Mouse (Mus musculus): ENCODE results near the gene Col25a1. TPM values are rescaled to one million over a fixed set of nuclear protein-coding genes. Genes with fewer than 3 reads are reported as not detected.

Col25a1 gene
- polyA plus RNA-seq, 1 experiment from 2014 or later, result 17.1 TPM

GRCm38 (mm10) chr3:130370167-130370566 lies 238.9 kb downstream of the Col25a1 start:
- H3K27ac ChIP-seq (replicated peaks; ENCODE audit: low read depth, low read length), result no peak overlapping the region
- 41% methylated on average over 5 of the region's 5 CpGs for WGBS
- no peaks in the 10 kb centered on the region for H3K9me3 ChIP-seq (ENCODE audit: control insufficient read depth, low read length)
- no peaks in the 10 kb centered on the region for H3K36me3 ChIP-seq (ENCODE audit: control insufficient read depth, insufficient read depth, low read length)
- peaks cover 10% of the 10 kb centered on the region; the same call in 1 of the 2 replicates for H3K4me1 ChIP-seq (ENCODE audit: control insufficient read depth, insufficient read depth, low read length)
- no peak overlapping the region for H3K9ac ChIP-seq (replicated peaks; ENCODE audit: low read length)
- DNase-seq, result no peak
- no peaks in the 10 kb centered on the region for H3K27me3 ChIP-seq (ENCODE audit: control insufficient read depth, insufficient read depth, low read length)
- no peak overlapping the region for H3K4me2 ChIP-seq (ENCODE audit: low read length)
- H3K4me3 ChIP-seq (replicated peaks; ENCODE audit: low read depth, low read length), result no peak overlapping the region
- ATAC-seq (ENCODE audit: low FRiP score, low TSS enrichment), result no peak

DNA sequence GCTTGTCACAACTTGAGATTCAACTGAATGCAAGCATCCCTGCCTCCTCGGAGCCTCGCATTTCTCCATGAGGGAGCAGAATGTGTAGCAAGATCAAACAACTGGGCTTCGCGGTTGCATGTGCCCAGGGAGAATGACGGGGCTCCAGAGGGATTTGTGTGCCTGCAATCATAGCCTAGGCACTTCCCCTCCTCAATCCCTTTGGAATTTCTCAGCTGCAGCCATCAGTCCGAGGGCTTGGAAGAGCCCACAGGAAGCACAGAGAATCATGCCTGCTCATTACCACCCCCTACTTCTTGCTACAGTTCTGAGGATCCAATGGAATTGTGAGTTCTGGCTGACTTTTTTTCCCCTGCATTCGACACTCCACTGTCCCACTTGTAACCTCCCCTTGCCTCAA lies 241.8 kb downstream of the Col25a1 start:
- no peaks in the 10 kb centered on the region for H3K27me3 ChIP-seq (ENCODE audit: control insufficient read depth, insufficient read depth, low read length)
- 41% methylated on average over 7 of the region's 7 CpGs for WGBS
- H3K36me3 ChIP-seq (ENCODE audit: control insufficient read depth, insufficient read depth, low read length), result no peaks in the 10 kb centered on the region

GRCm38 (mm10) chr3:130374620-130375341 lies 243.5 kb downstream of the Col25a1 start:
- Histone ChIP-seq H3K4me1 (ENCODE audit: control insufficient read depth, insufficient read depth, low read length) (peaks cover 9% of the 10 kb centered on the region; the same call in 1 of the 2 replicates), H3K9me3 (ENCODE audit: control insufficient read depth, low read length) (no peaks in the 10 kb centered on the region), H3K4me2 (ENCODE audit: low read length) (no peak overlapping the region), H3K9ac (replicated peaks; ENCODE audit: low read length) (no peak overlapping the region), H3K27ac (replicated peaks; ENCODE audit: low read depth, low read length) (peak overlapping the region; percentile 53), H3K36me3 (ENCODE audit: control insufficient read depth, insufficient read depth, low read length) (no peaks in the 10 kb centered on the region), H3K4me3 (replicated peaks; ENCODE audit: low read depth, low read length) (no peak overlapping the region), H3K27me3 (ENCODE audit: control insufficient read depth, insufficient read depth, low read length) (no peaks in the 10 kb centered on the region)
- WGBS, result 67% methylated on average over 3 of the region's 3 CpGs
- peak; percentile 69 for ATAC-seq (ENCODE audit: low FRiP score, low TSS enrichment)
- peak; percentile 32 for DNase-seq

More for the DNA sequence above, 241.8 kb downstream of the Col25a1 start:
- H3K4me3 ChIP-seq (replicated peaks; ENCODE audit: low read depth, low read length), result no peak overlapping the region
- no peak overlapping the region for H3K27ac ChIP-seq (replicated peaks; ENCODE audit: low read depth, low read length)
- H3K9ac ChIP-seq (replicated peaks; ENCODE audit: low read length), result no peak overlapping the region
- peaks cover 10% of the 10 kb centered on the region; the same call in 1 of the 2 replicates for H3K4me1 ChIP-seq (ENCODE audit: control insufficient read depth, insufficient read depth, low read length)
- H3K4me2 ChIP-seq (ENCODE audit: low read length), result no peak overlapping the region
- H3K9me3 ChIP-seq (ENCODE audit: control insufficient read depth, low read length), result no peaks in the 10 kb centered on the region
- no peak for DNase-seq
- no peak for ATAC-seq (ENCODE audit: low FRiP score, low TSS enrichment)

DNA sequence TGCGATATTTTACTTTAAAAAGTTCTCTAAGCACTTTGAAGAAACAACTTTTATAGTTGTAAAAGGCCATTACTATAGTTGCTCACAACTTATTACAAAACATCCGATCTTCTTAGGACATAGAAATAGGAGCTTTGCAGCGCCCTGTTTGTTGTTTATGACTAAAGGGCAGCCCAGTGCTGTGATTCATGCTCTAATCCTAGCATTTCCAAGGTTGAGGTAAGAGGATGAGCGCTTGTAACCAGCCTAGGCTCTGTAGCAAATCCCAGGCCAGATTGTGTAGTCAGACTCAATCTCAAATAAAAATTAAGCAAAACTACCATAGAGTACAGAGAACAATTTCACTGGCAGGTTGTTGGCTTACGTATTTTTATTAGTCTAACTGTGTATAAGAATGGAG lies 246.5 kb downstream of the Col25a1 start:
- Histone ChIP-seq H3K36me3 (ENCODE audit: control insufficient read depth, insufficient read depth, low read length) (no peaks in the 10 kb centered on the region), H3K9me3 (ENCODE audit: control insufficient read depth, low read length) (no peaks in the 10 kb centered on the region), H3K4me3 (replicated peaks; ENCODE audit: low read depth, low read length) (no peak overlapping the region), H3K9ac (replicated peaks; ENCODE audit: low read length) (no peak overlapping the region), H3K4me2 (ENCODE audit: low read length) (no peak overlapping the region), H3K27ac (replicated peaks; ENCODE audit: low read depth, low read length) (no peak overlapping the region), H3K27me3 (ENCODE audit: control insufficient read depth, insufficient read depth, low read length) (no peaks in the 10 kb centered on the region), H3K4me1 (ENCODE audit: control insufficient read depth, insufficient read depth, low read length) (no peaks in the 10 kb centered on the region)
- DNase-seq (no peak), ATAC-seq (ENCODE audit: low FRiP score, low TSS enrichment) (no peak)
- 94% methylated on average over 5 of the region's 5 CpGs for WGBS

DNA sequence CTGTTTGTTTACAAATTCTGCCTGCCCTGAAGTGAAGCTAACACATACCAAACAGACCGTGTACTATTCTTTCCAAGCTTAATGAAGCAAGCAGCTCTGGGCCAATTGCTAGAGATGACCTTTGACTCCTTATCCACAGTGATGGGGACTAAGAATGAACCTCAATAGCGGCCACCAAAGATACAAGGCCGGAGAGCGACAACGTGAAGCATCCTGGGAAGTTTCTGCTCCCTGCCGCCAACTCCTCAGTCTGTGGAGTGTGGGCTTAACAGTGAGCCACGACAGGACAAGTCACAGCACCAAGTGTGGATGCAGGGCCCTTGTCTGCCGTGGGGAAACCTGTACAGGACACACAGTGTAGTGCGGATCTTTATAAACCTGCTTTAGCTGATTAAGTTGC lies 247.3 kb downstream of the Col25a1 start:
- H3K4me1 ChIP-seq (ENCODE audit: control insufficient read depth, insufficient read depth, low read length), result no peaks in the 10 kb centered on the region
- no peaks in the 10 kb centered on the region for H3K27me3 ChIP-seq (ENCODE audit: control insufficient read depth, insufficient read depth, low read length)
- H3K4me2 ChIP-seq (ENCODE audit: low read length), result no peak overlapping the region
- no peak overlapping the region for H3K9ac ChIP-seq (replicated peaks; ENCODE audit: low read length)
- H3K9me3 ChIP-seq (ENCODE audit: control insufficient read depth, low read length), result no peaks in the 10 kb centered on the region
- H3K27ac ChIP-seq (replicated peaks; ENCODE audit: low read depth, low read length), result no peak overlapping the region
- H3K4me3 ChIP-seq (replicated peaks; ENCODE audit: low read depth, low read length), result no peak overlapping the region
- no peaks in the 10 kb centered on the region for H3K36me3 ChIP-seq (ENCODE audit: control insufficient read depth, insufficient read depth, low read length)
- ATAC-seq (ENCODE audit: low FRiP score, low TSS enrichment) (no peak), DNase-seq (no peak)
- WGBS, result 52% methylated on average over 9 of the region's 9 CpGs

DNA sequence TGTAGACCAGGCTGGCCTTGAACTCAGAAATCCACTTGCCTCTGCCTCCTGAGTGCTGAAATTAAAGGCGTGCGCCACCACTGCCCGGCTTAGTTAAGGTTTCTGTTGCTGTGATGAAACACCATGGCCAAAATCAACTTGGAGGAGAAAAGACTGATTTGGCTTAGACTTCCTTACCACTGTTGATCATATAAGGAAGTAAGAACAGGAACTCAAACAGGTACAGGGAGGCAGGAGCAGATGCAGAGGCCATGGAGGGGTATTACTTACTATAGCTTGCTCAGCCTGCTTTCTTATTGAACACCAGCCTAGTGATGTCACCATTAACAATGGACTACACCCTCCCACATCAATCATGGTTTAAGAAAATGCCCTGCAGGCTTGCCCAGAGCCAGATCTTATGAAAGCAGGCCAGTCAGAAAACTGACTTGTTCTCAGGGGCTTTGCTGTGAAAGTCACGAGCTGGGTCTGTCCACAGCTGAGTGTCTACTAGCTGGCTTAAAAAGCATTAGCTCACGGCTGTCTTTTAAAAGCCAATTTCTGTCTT lies 249.1 kb downstream of the Col25a1 start:
- 66% methylated on average over 5 of the region's 5 CpGs for WGBS
- H3K9ac ChIP-seq (replicated peaks; ENCODE audit: low read length), result no peak overlapping the region
- no peak overlapping the region for H3K27ac ChIP-seq (replicated peaks; ENCODE audit: low read depth, low read length)
- ATAC-seq (ENCODE audit: low FRiP score, low TSS enrichment) (no peak), DNase-seq (peak; percentile 41)
- H3K36me3 ChIP-seq (ENCODE audit: control insufficient read depth, insufficient read depth, low read length), result no peaks in the 10 kb centered on the region
- no peak overlapping the region for H3K4me2 ChIP-seq (ENCODE audit: low read length)
- H3K9me3 ChIP-seq (ENCODE audit: control insufficient read depth, low read length), result no peaks in the 10 kb centered on the region
- no peaks in the 10 kb centered on the region for H3K27me3 ChIP-seq (ENCODE audit: control insufficient read depth, insufficient read depth, low read length)
- no peaks in the 10 kb centered on the region for H3K4me1 ChIP-seq (ENCODE audit: control insufficient read depth, insufficient read depth, low read length)
- H3K4me3 ChIP-seq (replicated peaks; ENCODE audit: low read depth, low read length), result no peak overlapping the region

DNA sequence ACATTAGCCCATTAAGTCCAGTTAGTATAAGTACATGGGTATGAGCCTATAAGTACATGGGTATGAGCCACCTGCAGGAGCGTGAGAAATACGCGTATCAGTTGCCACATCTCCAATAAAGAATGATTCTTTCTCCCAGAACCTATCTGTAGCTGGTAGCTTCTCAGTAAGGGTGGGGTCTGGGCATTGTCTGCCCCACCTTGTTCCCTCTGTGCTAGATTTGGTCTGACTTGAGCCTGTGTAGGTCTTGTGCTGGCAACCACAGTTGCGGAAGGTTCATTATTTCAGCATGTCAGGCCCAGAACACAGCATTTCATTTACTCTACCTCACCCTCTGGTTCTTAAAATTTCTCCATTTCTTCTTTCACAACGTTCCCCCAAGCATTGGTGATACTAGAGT lies 250.4 kb downstream of the Col25a1 start:
- WGBS, result 93% methylated on average over 5 of the region's 5 CpGs
- ATAC-seq (ENCODE audit: low FRiP score, low TSS enrichment) (no peak), DNase-seq (no peak)
- Histone ChIP-seq H3K9ac (replicated peaks; ENCODE audit: low read length) (no peak overlapping the region), H3K36me3 (ENCODE audit: control insufficient read depth, insufficient read depth, low read length) (no peaks in the 10 kb centered on the region), H3K4me2 (ENCODE audit: low read length) (no peak overlapping the region), H3K27ac (replicated peaks; ENCODE audit: low read depth, low read length) (no peak overlapping the region), H3K9me3 (ENCODE audit: control insufficient read depth, low read length) (no peaks in the 10 kb centered on the region), H3K4me1 (ENCODE audit: control insufficient read depth, insufficient read depth, low read length) (no peaks in the 10 kb centered on the region), H3K4me3 (replicated peaks; ENCODE audit: low read depth, low read length) (no peak overlapping the region), H3K27me3 (ENCODE audit: control insufficient read depth, insufficient read depth, low read length) (no peaks in the 10 kb centered on the region)

GRCm38 (mm10) chr3:130385856-130386255 lies 254.6 kb downstream of the Col25a1 start:
- 85% methylated on average over 4 of the region's 4 CpGs for WGBS
- no peak for ATAC-seq (ENCODE audit: low FRiP score, low TSS enrichment)
- Histone ChIP-seq H3K27ac (replicated peaks; ENCODE audit: low read depth, low read length) (no peak overlapping the region), H3K9ac (replicated peaks; ENCODE audit: low read length) (no peak overlapping the region), H3K4me3 (replicated peaks; ENCODE audit: low read depth, low read length) (no peak overlapping the region), H3K36me3 (ENCODE audit: control insufficient read depth, insufficient read depth, low read length) (no peaks in the 10 kb centered on the region), H3K27me3 (ENCODE audit: control insufficient read depth, insufficient read depth, low read length) (no peaks in the 10 kb centered on the region), H3K4me1 (ENCODE audit: control insufficient read depth, insufficient read depth, low read length) (no peaks in the 10 kb centered on the region), H3K9me3 (ENCODE audit: control insufficient read depth, low read length) (no peaks in the 10 kb centered on the region), H3K4me2 (ENCODE audit: low read length) (no peak overlapping the region)
- no peak for DNase-seq

GRCm38 (mm10) chr3:130387156-130387555 lies 255.9 kb downstream of the Col25a1 start:
- no peaks in the 10 kb centered on the region for H3K36me3 ChIP-seq (ENCODE audit: control insufficient read depth, insufficient read depth, low read length)
- DNase-seq (no peak), ATAC-seq (ENCODE audit: low FRiP score, low TSS enrichment) (no peak)
- H3K4me3 ChIP-seq (replicated peaks; ENCODE audit: low read depth, low read length), result no peak overlapping the region
- no peaks in the 10 kb centered on the region for H3K9me3 ChIP-seq (ENCODE audit: control insufficient read depth, low read length)
- H3K4me2 ChIP-seq (ENCODE audit: low read length), result no peak overlapping the region
- WGBS, result 84% methylated on average over 4 of the region's 4 CpGs
- no peaks in the 10 kb centered on the region for H3K27me3 ChIP-seq (ENCODE audit: control insufficient read depth, insufficient read depth, low read length)
- H3K27ac ChIP-seq (replicated peaks; ENCODE audit: low read depth, low read length), result no peak overlapping the region
- no peaks in the 10 kb centered on the region for H3K4me1 ChIP-seq (ENCODE audit: control insufficient read depth, insufficient read depth, low read length)
- no peak overlapping the region for H3K9ac ChIP-seq (replicated peaks; ENCODE audit: low read length)

Measured in midbrain, embryonic 14.5 days (tissue).